Mouse (Mus musculus): ENCODE results near the gene Itga6. TPM values are rescaled to one million over a fixed set of nuclear protein-coding genes. Genes with fewer than 3 reads are reported as not detected.

The Itga6 gene
- polyA plus RNA-seq, 1 experiment from 2014 or later = 5.3 TPM

DNA sequence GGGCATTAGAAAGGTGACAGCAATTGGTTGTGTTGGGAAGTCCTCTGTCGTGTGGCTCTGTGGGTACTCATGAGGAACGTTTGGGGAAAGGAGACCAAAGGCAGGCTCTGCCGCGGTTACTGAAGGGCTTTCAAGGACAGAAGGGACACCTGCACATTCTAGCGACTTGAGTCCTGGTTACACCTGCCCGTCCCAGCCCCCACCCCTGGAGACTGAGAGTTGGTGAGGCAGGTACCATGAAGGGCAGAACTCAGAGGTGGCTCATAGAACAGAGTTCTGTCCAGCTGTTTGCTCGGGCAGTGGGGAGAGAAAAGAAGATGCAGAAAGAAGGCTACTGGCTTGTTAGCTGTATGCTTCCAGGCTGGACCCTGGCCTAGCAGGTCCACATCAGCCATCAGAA, 17.1 kb upstream of the Itga6 start:
- H3K27ac ChIP-seq (ENCODE audit: low read length) = no peak overlapping the region
- 60% methylated on average over 7 of the region's 7 CpGs for WGBS (ENCODE audit: insufficient replicate concordance)
- H3K36me3 ChIP-seq (ENCODE audit: control insufficient read depth, insufficient read depth) = no peaks in the 10 kb centered on the region
- no peaks in the 10 kb centered on the region for H3K9me3 ChIP-seq (replicated peaks; ENCODE audit: control insufficient read depth, low read length)
- no peak overlapping the region for H3K4me2 ChIP-seq (ENCODE audit: low read depth, low read length)
- no peak overlapping the region for H3K4me3 ChIP-seq (ENCODE audit: low read depth, low read length)
- no peaks in the 10 kb centered on the region for H3K27me3 ChIP-seq (ENCODE audit: control insufficient read depth, insufficient read depth, low read depth, low read length)
- ATAC-seq (ENCODE audit: low read depth) = no peak
- no peaks in the 10 kb centered on the region for H3K4me1 ChIP-seq (ENCODE audit: control insufficient read depth, low read depth, low read length)
- no peak overlapping the region for H3K9ac ChIP-seq (ENCODE audit: low read depth, low read length)

DNA sequence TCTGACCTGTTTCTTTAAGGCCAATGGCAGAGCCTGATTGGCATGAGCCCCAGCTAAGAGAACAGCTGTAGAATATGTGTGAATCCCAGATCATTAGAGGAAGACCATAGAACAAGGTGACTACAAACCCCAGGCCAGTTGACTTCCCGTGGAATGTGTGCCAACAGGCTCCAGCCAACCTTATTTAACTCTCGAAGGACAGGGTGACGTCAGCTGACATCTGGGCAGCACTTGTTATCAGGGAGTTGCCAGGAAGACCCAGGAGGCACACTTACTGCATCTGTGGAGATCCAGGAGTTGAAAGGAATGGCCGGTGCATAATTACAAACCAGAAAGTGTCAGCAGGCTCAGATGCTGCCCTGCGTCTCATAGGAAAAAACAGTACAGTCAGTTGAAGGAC, 16.6 kb upstream of the Itga6 start:
- Histone ChIP-seq H3K4me3 (ENCODE audit: low read depth, low read length) (no peak overlapping the region), H3K27ac (ENCODE audit: low read length) (no peak overlapping the region), H3K9me3 (replicated peaks; ENCODE audit: control insufficient read depth, low read length) (no peaks in the 10 kb centered on the region), H3K4me2 (ENCODE audit: low read depth, low read length) (no peak overlapping the region), H3K9ac (ENCODE audit: low read depth, low read length) (no peak overlapping the region), H3K36me3 (ENCODE audit: control insufficient read depth, insufficient read depth) (no peaks in the 10 kb centered on the region), H3K27me3 (ENCODE audit: control insufficient read depth, insufficient read depth, low read depth, low read length) (no peaks in the 10 kb centered on the region), H3K4me1 (ENCODE audit: control insufficient read depth, low read depth, low read length) (no peaks in the 10 kb centered on the region)
- 36% methylated on average over 5 of the region's 5 CpGs for WGBS (ENCODE audit: insufficient replicate concordance)
- ATAC-seq (ENCODE audit: low read depth) = no peak

DNA sequence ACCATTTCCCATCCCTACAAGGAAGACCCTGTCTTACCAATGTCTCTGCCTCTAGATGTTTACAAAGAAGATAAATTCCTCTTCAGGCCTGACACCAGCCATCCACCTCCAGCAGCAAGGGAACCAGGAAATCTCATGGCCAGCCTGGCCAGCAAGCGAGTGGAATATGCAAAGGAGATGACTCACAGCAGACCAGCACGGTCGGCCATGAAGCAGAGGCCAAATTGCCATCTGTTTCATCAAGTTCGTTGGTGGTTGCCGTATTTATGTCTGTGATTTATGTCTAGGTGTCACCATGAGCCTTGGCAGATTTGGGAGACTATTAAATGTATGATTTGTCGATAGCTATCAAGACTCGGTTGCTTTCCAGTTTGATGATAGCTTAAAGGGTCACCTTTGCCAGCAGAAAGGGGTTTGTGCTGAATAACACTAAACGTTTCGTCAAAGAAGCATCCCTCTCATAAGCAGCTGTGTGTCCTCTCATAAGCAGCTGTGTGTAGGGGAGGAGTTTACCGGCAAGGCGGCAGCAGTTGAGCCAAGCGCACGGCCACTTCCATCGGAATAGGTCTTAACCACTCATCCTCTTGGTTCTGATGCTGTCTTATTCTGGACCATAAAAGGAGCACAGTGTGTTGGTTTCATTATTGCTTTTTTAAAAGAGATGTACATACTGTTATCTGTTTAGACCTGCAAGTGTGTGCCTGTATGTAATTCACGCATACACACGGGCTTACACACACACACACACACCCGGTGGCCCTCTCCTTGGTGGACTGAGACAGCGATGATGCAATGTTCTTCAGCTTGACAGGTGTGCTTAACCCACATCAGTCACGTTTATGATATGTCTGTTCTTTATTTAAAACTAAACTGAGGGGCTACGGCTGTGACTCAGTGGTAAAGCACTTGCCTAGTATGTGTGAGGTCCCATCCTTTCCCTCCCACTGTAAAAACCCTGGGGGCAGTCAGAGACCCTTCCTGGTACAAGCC, 14.5 kb upstream of the Itga6 start:
- H3K4me2 ChIP-seq (ENCODE audit: low read depth, low read length) = no peak overlapping the region
- H3K4me1 ChIP-seq (ENCODE audit: control insufficient read depth, low read depth, low read length) = no peaks in the 10 kb centered on the region
- H3K9ac ChIP-seq (ENCODE audit: low read depth, low read length) = no peak overlapping the region
- H3K27ac ChIP-seq (ENCODE audit: low read length) = no peak overlapping the region
- H3K27me3 ChIP-seq (ENCODE audit: control insufficient read depth, insufficient read depth, low read depth, low read length) = no peaks in the 10 kb centered on the region
- no peaks in the 10 kb centered on the region for H3K9me3 ChIP-seq (replicated peaks; ENCODE audit: control insufficient read depth, low read length)
- no peaks in the 10 kb centered on the region for H3K36me3 ChIP-seq (ENCODE audit: control insufficient read depth, insufficient read depth)
- ATAC-seq (ENCODE audit: low read depth) = no peak
- 67% methylated on average over 20 of the region's 20 CpGs for WGBS (ENCODE audit: insufficient replicate concordance)
- no peak overlapping the region for H3K4me3 ChIP-seq (ENCODE audit: low read depth, low read length)

DNA sequence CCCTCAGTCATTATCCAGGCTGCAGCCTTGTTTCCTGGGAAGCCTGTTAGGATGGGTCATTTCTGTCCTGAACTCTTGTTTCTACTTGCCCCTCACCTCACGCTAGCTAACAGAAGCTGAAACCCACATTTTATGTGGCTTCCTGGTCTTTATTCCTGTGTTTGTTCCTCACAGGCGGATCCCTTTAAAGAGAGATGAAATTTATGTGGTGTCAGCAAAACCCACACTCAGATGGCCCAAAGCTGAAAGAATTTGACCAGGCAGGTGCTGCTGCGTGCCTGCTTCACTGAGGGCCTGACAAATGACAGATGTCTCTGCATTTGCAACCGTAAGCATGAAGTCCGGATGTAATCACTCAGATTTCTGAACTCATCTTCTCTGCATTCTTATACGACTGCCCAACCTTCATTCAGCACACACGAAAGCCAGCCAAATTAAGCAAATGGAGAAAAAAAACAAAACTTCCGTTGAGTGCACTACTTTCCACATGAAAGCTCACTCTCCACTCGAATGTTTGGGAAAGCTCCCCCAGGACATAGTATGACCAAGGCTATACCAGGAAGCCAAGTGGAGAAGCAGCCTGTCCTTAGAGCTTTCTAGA, 10.5 kb upstream of the Itga6 start:
- Histone ChIP-seq H3K9me3 (replicated peaks; ENCODE audit: control insufficient read depth, low read length) (no peaks in the 10 kb centered on the region), H3K4me1 (ENCODE audit: control insufficient read depth, low read depth, low read length) (no peaks in the 10 kb centered on the region), H3K4me3 (ENCODE audit: low read depth, low read length) (no peak overlapping the region), H3K9ac (ENCODE audit: low read depth, low read length) (no peak overlapping the region), H3K27me3 (ENCODE audit: control insufficient read depth, insufficient read depth, low read depth, low read length) (no peaks in the 10 kb centered on the region), H3K36me3 (ENCODE audit: control insufficient read depth, insufficient read depth) (no peaks in the 10 kb centered on the region), H3K27ac (ENCODE audit: low read length) (no peak overlapping the region), H3K4me2 (ENCODE audit: low read depth, low read length) (no peak overlapping the region)
- 50% methylated on average over 9 of the region's 9 CpGs for WGBS (ENCODE audit: insufficient replicate concordance)
- ATAC-seq (ENCODE audit: low read depth) = no peak

DNA sequence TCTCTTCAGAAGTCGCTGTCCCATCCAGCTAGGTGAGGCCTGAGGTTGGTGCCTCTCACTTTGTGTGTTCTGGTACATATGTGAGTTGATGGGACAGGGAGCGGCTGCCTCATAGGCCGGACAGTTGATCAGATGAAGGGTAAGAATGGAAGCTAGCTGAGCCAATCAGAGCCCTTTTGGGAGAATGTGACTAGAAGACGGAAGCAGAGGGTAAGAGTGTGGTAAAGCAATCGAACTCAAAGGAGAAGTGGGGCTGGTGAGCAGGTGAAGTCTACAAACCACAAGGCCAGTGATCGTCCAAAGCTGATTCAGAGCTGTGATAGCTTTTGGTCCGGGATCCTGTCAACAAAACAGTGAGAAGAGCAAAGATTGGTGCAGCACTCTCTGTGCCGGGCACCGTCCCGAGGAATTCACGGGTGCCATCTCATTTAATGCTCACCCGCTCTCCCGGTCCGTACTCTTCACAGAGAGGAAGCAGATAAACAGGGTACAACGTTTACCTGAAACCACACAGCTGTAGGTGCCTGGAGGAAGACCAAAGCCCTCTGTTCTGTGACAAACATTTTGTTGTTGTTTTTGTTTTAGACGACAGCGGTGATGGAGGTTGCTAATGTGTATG, 9.8 kb upstream of the Itga6 start:
- no peaks in the 10 kb centered on the region for H3K27me3 ChIP-seq (ENCODE audit: control insufficient read depth, insufficient read depth, low read depth, low read length)
- WGBS (ENCODE audit: insufficient replicate concordance) = 44% methylated on average over 17 of the region's 17 CpGs
- ATAC-seq (ENCODE audit: low read depth) = no peak
- H3K9me3 ChIP-seq (replicated peaks; ENCODE audit: control insufficient read depth, low read length) = no peaks in the 10 kb centered on the region
- no peak overlapping the region for H3K9ac ChIP-seq (ENCODE audit: low read depth, low read length)
- H3K27ac ChIP-seq (ENCODE audit: low read length) = no peak overlapping the region
- H3K4me1 ChIP-seq (ENCODE audit: control insufficient read depth, low read depth, low read length) = no peaks in the 10 kb centered on the region
- no peaks in the 10 kb centered on the region for H3K36me3 ChIP-seq (ENCODE audit: control insufficient read depth, insufficient read depth)
- H3K4me3 ChIP-seq (ENCODE audit: low read depth, low read length) = no peak overlapping the region
- no peak overlapping the region for H3K4me2 ChIP-seq (ENCODE audit: low read depth, low read length)

DNA sequence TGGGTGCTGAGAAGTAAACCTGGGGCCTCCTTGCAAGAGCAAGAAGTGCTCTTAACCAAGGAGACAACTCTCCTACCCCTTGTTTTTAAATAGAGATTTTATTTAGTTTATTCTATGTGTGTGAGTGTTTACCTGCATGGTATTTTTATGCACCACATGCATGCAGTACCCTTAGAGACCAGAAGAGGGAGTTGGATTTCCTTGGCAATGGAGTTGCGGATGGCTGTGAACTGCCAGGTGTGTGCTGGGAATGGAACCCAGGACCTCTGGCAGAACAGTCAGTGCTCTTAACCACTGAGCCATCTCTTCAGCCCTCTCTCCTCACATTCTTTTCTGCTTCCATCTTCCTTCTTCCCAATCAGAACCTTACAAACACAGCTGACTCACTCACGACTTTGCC, 9.2 kb upstream of the Itga6 start:
- no peaks in the 10 kb centered on the region for H3K9me3 ChIP-seq (replicated peaks; ENCODE audit: control insufficient read depth, low read length)
- H3K4me1 ChIP-seq (ENCODE audit: control insufficient read depth, low read depth, low read length) = no peaks in the 10 kb centered on the region
- H3K9ac ChIP-seq (ENCODE audit: low read depth, low read length) = no peak overlapping the region
- H3K36me3 ChIP-seq (ENCODE audit: control insufficient read depth, insufficient read depth) = no peaks in the 10 kb centered on the region
- no peak overlapping the region for H3K27ac ChIP-seq (ENCODE audit: low read length)
- no peaks in the 10 kb centered on the region for H3K27me3 ChIP-seq (ENCODE audit: control insufficient read depth, insufficient read depth, low read depth, low read length)
- 69% methylated on average over 2 of the region's 2 CpGs for WGBS (ENCODE audit: insufficient replicate concordance)
- no peak overlapping the region for H3K4me3 ChIP-seq (ENCODE audit: low read depth, low read length)
- H3K4me2 ChIP-seq (ENCODE audit: low read depth, low read length) = no peak overlapping the region
- ATAC-seq (ENCODE audit: low read depth) = no peak

DNA sequence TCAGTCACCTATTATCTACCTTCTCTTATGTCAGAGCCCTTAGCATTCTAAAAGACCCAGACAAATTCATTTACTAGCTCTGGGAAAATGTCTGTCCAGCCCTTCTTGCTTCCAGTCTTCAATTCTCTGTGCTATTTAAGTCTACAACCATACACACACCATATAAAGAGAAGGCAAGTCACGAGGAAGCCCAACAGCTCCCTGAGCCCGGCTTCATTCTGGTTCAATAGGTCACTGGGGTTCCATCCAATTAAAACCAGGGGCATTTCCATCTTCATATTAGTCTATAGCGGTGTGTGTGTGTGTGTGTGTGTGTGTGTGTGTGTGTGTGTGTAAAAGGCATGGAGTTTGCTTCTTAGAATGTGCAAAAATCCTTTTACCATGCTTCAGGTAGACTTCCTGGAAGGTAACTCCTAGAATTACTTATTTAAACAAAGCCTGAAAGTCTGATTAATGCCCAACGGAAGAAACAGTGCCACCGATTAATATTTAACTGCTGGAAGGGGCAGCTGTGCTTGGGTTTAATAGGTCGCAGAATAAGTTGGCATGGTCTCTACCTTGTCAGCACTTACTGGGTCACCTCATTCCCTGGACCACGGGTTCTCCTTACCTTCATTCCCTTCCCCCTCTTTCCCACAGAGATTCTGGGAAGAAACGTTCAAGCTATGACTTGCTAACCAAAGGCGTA, 6.1 kb upstream of the Itga6 start:
- Histone ChIP-seq H3K9ac (ENCODE audit: low read depth, low read length) (no peak overlapping the region), H3K9me3 (replicated peaks; ENCODE audit: control insufficient read depth, low read length) (no peaks in the 10 kb centered on the region), H3K4me3 (ENCODE audit: low read depth, low read length) (no peak overlapping the region), H3K27me3 (ENCODE audit: control insufficient read depth, insufficient read depth, low read depth, low read length) (no peaks in the 10 kb centered on the region), H3K27ac (ENCODE audit: low read length) (no peak overlapping the region), H3K4me1 (ENCODE audit: control insufficient read depth, low read depth, low read length) (peaks cover 1% of the 10 kb centered on the region), H3K36me3 (ENCODE audit: control insufficient read depth, insufficient read depth) (no peaks in the 10 kb centered on the region), H3K4me2 (ENCODE audit: low read depth, low read length) (no peak overlapping the region)
- WGBS (ENCODE audit: insufficient replicate concordance) = 56% methylated on average over 9 of the region's 9 CpGs
- no peak for ATAC-seq (ENCODE audit: low read depth)

DNA sequence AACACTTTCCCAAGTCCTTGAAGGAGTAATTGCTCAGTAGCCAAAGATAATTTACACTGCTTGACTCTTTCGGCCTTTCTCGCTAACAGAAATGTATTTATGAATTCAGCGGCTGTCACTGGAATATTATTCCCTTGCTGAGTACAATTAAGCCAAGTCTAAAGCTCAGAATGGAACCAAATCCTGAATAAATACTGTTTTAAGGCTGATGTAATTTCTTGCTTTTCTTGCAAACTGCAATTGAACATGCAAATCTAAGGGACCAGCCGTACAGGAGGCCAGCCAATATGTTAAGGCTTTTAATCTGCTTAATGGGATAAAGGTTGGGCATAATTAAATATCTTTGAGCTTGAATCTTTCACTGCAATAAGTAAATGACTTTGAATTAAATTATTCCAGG, 2.9 kb upstream of the Itga6 start:
- 73% methylated on average over 4 of the region's 4 CpGs for WGBS (ENCODE audit: insufficient replicate concordance)
- H3K4me2 ChIP-seq (ENCODE audit: low read depth, low read length) = no peak overlapping the region
- ATAC-seq (ENCODE audit: low read depth) = no peak
- H3K9ac ChIP-seq (ENCODE audit: low read depth, low read length) = no peak overlapping the region
- H3K36me3 ChIP-seq (ENCODE audit: control insufficient read depth, insufficient read depth) = no peaks in the 10 kb centered on the region
- H3K27me3 ChIP-seq (ENCODE audit: control insufficient read depth, insufficient read depth, low read depth, low read length) = no peaks in the 10 kb centered on the region
- no peak overlapping the region for H3K27ac ChIP-seq (ENCODE audit: low read length)
- peaks cover 3% of the 10 kb centered on the region for H3K4me1 ChIP-seq (ENCODE audit: control insufficient read depth, low read depth, low read length)
- no peak overlapping the region for H3K4me3 ChIP-seq (ENCODE audit: low read depth, low read length)
- no peaks in the 10 kb centered on the region for H3K9me3 ChIP-seq (replicated peaks; ENCODE audit: control insufficient read depth, low read length)
